Mouse (Mus musculus): ENCODE results near the gene Riok1. TPM values are rescaled to one million over a fixed set of nuclear protein-coding genes. Genes with fewer than 3 reads are reported as not detected.

The Riok1 gene
- polyA plus RNA-seq, 2 experiments from 2014 or later: 82.1 to 103 TPM

DNA sequence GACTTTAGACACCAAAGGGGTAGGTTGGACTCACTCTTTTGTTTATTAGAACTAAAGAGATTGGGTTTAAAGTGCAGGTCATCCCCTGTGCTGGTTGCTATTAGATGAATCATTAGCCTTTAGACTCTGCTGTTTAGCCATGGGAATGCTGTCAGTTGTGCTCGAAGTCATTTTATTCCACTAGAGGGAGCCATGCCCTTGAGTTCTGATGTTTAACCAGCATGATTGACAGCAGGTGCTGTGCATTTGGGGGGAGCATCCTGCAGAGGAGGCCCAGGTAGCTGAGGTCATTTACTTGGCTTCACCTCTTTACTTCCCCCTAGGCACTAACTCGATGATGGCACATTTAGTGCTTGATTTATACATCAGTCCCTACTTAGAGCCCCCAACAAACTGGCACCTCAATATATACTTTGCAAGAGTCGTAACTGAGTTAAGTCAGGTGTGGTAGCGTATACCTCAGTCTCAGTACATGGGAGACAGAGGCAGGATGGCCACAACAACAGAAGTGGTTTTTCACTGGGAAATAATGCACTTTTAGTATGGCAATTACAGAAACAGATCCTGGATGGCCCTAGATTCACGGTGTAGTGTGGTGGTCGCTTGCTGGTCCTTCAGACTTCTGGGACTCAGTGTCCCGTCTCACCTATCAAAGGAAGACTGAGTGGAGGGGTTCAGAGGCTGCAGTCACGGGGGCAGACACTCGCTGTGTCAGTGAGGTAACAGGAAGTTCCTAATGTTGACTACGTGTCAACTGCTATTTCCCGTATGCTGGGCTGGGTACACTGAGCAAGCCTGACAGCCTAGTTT, 28.3 kb downstream of the Riok1 start:
- peak; percentile 49 for ATAC-seq

DNA sequence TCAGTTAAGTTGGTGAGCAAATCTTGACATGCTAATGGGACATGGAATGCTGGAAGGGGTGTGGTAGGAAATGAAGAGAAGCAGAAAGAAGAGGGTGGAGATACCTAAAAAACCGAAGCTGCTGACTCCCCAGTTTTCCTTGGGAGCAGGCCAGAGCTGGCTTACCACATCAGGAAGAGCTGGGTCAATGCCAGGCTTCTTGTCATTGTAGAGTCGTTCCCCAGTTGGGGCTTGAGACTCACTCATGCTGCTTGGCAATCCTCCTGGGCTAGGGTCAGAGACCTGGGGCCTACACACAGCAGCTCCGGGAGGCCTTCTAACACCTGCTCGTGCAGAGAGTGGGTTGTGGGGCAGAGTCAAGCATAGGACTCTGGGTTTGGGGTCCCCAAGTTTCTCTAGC, 34.1 kb downstream of the Riok1 start:
- no peak for ATAC-seq

DNA sequence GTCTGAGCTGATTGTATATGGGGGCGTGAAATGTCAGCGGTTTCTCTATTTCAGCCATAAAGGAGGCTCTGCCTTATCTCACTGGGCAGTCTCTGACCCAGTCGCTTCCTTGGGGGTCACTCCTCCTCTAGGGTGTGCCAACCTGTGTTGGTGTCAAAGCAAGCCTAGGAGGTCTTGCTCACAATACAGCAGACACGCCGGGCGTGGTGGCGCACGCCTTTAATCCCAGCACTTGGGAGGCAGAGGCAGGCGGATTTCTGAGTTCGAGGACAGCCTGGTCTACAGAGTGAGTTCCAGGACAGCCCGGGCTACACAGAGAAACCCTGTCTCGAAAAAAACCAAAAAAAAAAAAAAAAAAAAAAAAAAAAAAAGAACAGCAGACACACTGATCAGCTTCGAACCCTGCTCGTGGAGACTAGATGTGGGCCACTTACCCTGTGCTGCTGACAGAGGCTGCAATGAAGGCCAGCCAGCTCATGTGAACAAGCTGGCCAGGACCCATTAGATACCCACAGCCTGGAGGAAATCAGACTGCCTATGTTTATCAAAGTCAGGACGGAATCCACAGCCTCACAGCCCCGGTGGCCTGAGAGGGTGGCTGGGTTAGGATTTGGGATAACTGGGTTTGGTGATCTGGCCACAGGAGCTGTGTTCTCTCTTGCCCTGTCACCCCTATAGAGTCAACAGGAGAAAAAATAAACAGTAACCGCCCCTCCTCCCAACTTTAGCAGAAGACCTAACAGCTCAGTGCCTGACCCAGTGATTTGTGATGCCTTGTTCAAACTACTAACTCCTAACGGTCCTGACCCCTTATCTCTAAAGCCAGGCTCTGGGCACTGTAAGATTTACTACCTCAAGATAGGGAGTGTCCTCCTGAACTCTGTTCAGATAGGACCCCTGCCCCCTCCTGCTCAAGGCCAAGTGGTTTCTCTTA, 36.8 kb downstream of the Riok1 start:
- no peak for ATAC-seq

DNA sequence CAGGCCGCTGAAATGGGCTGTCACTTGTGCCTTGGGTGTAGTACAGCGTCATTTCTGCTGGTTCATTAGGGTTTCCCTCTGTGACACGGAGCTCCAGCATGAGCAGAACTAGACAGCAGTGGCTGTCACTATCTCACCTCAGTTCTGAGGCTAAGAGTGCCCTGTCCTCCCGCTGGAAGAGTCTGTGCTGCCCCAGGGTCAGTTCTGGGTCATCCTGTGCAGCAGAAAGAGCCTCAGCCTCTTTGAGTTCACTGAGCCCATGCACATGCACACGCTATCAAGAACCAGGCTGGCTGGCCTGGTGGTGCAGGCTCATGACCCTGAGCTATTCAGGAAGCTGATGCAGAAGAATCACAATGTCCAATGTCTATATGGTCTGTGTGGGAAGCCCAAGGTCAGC, 37.6 kb downstream of the Riok1 start:
- no peak for ATAC-seq

DNA sequence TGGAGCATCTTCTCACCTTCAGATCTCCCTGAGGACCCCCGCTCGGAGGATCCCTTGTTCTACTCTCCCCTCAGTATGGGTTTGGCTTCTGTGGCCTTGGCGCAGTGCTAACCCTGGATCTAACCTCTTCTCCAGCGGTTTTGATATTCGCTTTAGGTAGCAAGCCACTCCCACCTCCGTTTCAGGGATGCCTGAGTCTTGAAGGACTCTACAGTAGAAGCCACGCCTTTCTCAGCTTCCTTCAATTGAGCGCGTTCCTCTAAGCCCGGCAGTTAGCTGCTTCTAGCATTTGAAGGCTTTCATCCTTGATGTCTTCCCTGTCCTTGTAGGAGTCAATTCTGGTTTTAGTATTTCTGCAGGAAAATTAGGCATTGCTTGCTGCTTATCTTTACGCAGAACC, 40.3 kb downstream of the Riok1 start:
- ATAC-seq: no peak

DNA sequence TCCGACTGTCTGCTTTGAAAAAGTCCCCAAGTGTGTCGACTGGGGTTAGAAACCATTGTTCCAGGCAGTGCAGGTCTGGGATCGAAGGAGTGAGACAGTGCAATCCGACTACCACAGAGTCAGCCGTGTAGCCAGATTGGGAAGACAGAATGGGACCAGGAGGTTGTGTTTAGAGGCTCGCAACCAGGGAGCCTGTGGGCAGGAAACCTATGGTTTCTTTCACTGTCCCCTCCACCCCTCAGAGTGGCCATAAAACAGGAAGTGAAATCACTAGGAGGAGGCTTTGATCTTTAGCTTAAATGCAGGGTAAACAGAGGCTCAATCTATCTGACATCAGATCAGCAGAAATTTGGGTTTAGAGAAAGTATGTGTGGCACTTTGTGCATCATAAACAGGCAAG, 42.0 kb downstream of the Riok1 start:
- ATAC-seq: no peak

DNA sequence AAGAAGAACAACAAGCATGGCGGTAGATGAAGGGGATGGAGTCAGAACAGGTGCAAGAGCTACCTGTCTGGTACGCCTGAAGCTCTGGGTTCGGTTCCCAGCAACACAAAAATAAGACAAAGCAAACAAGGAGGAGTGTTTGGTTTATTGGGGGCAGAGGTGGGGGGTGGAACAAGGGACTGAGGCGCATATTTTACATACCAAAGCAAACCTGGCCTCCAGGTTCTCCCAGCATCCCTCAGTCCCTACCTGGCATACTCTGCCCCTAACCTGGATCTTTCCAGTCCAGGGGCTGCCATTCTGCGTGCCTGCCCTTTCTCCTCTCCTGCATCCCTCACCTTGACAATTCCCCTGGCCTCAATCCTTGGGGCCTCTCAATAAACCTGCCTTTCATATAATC, 42.6 kb downstream of the Riok1 start:
- no peak for ATAC-seq

DNA sequence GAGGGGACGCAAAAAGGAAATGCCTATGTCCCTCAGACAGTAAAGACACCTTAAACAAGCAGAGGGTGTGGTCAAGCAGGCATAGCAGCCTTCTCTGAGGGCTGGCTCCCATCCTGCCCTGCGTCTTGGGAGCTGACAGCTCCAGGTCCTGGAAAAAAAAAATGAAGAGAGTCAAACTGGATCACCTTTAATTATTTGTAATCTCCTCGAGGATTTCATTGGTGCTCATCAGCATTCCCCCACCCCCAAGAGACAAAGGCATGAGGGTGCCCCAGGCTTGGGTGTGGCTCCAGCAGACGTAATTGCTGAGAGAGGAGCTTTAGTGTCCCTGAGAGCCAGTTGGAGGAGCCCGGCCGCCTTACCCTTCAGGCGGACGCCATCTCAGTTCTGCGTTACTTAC, 43.2 kb downstream of the Riok1 start:
- no peak for ATAC-seq

DNA sequence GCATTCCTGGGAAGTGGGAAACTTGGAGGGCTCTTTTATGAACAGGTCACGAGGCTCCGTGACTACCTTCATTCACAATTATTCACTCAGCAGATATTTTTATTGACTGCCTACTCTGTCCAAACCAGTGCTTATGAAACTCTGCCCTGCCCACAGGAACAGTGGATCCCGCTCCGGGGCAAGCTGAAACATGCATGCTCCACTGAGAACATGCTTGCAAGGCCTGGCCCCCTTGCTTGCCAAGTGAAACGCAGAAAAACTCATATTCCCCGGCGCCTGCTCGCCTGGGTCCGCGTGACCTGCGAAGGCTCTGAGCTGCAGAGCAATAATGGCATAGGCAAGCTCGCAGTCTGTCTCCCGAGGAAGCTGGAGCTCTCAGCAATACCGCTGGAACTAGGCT, 43.9 kb downstream of the Riok1 start:
- ATAC-seq: no peak

DNA sequence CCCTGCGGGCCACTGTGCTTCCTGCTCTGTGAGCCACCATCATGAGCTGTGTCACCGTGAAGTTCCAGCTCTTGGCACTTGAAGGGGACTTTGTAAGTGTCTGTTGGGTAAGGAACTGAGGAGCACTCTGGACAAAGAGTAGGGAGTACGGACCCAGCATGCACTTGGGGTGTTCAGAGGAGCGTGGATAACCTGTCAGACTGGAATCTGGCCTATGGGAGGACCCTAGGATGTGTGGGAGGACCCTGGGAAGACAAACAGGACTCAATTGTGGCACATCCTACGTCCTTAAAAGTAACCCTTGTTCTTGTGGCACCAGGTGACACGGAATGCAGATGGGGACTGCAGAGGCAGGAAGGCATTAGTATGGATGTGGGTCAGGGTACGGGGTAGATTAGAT, 44.4 kb downstream of the Riok1 start:
- ATAC-seq: no peak

DNA sequence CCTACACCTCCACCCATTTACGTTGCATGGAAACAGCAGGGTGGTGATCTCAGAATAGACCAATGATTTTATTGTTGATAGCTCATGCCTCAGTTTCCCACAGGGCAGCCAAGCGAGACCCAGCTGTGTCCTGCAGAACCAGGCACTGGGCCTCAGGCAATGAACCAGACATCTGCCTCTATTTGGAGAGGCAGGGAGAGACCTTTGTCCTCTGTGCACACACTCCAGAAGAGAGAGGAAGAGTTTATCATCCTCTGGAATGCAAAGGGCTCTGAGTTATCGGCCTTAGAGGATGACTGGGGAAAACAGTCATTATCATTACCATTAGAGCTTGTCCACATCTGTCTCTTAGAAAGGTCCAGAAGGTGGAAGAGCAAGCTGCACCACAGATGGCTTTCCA, 49.9 kb downstream of the Riok1 start:
- no peak for ATAC-seq

DNA sequence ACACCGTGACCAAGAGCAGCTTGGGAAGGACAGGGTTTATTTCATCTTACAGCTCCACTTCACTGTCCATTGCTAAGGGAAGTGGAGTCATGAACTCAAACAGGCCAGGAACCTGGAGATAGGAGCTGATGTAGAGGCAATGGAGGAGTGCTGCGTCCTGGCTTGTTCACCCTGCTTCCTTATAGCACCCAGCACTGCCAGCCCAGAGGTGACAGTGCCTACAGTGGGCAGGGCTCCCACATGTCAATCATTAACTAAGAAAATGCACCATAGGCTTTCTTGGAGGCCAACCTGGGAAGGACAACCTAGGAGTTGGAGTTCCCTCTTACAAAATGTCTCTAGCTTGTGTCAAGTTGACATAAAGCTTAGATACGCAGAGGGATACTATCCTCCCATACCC, 51.2 kb downstream of the Riok1 start:
- ATAC-seq: no peak

DNA sequence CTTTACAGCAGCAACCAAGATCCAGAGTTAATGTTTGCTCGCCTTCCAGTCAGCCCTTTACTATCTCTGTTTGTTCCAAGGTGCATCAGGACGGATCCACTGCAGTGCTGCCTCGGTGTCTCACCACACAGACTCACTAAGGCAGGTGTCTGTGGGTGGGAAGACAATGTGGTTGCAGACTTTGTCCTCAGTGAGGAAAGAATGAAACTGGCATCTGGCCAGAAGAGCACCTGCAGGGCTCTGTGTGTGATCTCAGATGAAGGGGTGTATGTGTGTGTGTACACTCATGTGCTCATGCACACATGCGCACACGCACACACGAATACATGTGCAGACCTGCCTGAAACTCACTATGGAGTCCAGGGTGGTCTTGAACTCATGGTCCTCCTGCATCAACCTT, 52.7 kb downstream of the Riok1 start:
- no peak for ATAC-seq

DNA sequence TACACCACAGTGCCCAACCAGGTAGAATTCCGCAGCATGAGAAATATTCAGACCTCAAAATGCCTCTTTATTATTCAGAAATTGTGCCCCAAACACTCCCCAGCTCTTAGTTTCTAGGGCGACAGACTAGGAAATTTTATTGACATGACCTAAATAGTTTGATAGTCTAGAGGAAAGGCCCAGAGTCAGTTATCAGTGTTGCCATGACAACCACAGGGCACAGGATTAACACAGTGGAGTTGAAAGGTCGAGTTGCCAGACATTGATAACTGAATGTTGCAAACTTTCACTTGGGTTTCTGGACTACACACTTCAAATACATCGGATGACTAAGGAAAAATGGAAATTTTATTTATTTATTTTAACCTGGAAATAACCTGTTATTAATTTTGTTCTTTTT, 53.1 kb downstream of the Riok1 start:
- ATAC-seq: no peak

DNA sequence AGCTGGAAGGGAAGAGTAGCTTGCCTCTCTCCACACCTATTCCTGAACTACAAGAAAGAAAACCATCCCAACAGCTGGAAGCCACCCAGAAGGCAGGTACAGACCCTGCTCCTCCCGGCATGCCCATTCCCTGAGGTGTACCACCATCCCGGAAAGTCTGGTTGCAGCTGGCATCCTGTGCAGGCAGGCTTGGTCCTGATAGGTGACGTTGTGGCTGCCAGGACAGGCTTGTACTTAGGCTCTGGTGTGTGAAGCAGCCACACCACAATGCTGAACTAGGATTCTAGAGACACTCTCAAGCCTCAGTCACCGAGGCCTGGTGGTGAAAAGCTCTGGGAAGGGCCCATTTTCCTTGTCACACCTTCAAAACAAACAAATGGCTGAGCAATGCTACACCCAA, 59.4 kb downstream of the Riok1 start:
- ATAC-seq: no peak

DNA sequence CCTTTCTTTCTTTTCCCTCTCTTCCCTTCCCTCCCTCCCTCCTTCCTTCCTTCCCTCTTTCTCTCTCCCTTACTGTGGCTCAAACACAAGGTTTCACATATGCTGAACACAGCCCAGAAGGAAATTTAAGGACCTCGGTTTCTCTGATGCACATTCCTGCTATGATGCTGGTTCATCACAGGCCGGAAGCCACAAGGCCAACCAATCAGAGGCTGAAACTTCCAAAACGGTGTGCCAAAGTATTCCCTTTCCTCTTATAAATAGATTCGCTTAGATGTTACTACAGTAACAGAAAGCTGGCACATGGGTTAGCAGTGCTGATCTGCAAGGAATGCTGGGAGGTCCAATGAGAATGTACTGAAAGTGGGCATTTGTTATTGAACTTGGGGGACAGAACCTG, 66.6 kb downstream of the Riok1 start:
- ATAC-seq: no peak

DNA sequence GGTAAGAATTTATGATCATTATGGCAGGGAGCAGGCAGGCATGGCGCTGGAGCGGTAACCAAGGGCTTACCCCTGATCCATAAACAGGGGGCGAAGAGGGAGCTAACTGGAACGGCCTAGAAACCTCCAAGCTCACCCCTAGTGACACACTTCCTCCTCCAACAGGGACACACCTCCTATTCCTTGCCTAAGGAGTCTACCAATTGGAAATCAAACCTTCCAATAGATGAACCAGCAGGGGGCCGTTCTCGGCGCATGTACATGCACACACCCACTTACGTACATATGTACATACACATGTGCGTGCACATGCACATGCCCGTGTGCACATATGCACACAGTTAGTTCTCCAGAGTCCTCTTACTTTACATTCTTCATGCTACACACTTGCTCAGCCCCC, 67.7 kb downstream of the Riok1 start:
- no peak for ATAC-seq

DNA sequence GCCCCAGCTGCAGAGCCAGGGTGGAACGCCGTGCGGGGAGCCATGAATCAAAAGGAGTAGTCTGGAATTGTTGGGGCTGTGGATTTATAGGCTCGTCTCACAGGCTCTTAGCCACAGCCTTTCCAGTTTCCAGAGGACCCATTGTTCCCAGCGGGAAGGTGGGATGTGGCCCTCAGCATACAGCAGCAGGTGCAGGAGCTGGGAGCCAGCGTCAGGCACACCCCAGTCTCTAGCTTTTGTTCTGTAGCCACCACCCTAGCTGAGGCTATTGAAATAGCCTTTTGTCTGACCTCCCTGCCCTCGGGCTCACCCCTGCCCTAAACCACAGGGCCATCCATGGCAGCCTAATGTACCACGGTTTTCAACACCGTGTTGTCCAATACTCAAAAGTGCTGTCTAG, 72.3 kb downstream of the Riok1 start:
- no peak for ATAC-seq

Other genes with a start within 250 kb of the Riok1 start
- 100 to 1,000 TPM; 109 to 123 TPM for gene Ssr1, start 42.8 kb upstream of the Riok1 start, polyA plus RNA-seq (2017; shearing (Covaris generic))
- 1 to 10 TPM; 1.5 to 2.4 TPM for gene Cage1, start 74 bp downstream of the Riok1 start, polyA plus RNA-seq (2017; shearing (Covaris generic))
- under 1 TPM; 0.15 to 0.28 TPM for gene Dsp, start 114.3 kb downstream of the Riok1 start, polyA plus RNA-seq (2017; shearing (Covaris generic))
- gene Snrnp48, start 167.9 kb downstream of the Riok1 start, polyA plus RNA-seq (2017; shearing (Covaris generic)): 10 to 100 TPM; 45.9 to 58.9 TPM